Mouse (Mus musculus): ENCODE results near the gene Homer1. TPM values are rescaled to one million over a fixed set of nuclear protein-coding genes. Genes with fewer than 3 reads are reported as not detected.

The Homer1 gene
- total RNA-seq (2021), result 100 to 1,000 TPM in 1 of 2 experiments, 10 to 100 TPM in 1; 97.0 to 104 TPM
- long read RNA-seq, experiment 1, full-length matches to known transcripts, result 98 of 117 reads
- long read RNA-seq, experiment 1, partial matches to known transcripts, result 6 of 117 reads
- long read RNA-seq, experiment 1, other reads (novel, unspliced or antisense), result 13 of 117 reads
- long read RNA-seq, experiment 2, full-length matches to known transcripts, result 78 of 101 reads
- long read RNA-seq, experiment 2, partial matches to known transcripts, result 7 of 101 reads
- long read RNA-seq, experiment 2, other reads (novel, unspliced or antisense), result 16 of 101 reads

GRCm38 (mm10) chr13:93299316-93299715 is at the start of gene Homer1:
Gene Homer1 (plus strand): TSS chr13:93299635.
- TF ChIP-seq CTCF (IDR thresholded peaks at IDR 0.05), result no peak
- intact Hi-C loops (cut with DNase I), result no loop called here
- no peak for DNase-seq
- H3K27ac ChIP-seq, result no peak within 1 kb of the TSS
- no peak within 1 kb of the TSS for H3K4me3 ChIP-seq

GRCm38 (mm10) chr13:93251732-93252131 is 47.7 kb upstream of the Homer1 start:
- no peak for TF ChIP-seq CTCF (IDR thresholded peaks at IDR 0.05)
- Histone ChIP-seq H3K4me3 (no peak overlapping the region), H3K27ac (peak overlapping the region; percentile 87)
- no peak for DNase-seq
- intact Hi-C loops (cut with DNase I), result loop anchor here (5.0 kb wide), 1 partner anchor 51 kb away; no protein-coding TSS in a partner anchor

- H3K27ac ChIP-seq, result peak overlapping the region; percentile 87
- no peak for TF ChIP-seq CTCF (IDR thresholded peaks at IDR 0.05)
- no peak overlapping the region for H3K4me3 ChIP-seq
- intact Hi-C loops (cut with DNase I), result loop anchor here (5.0 kb wide), 1 partner anchor 50 kb away; no protein-coding TSS in a partner anchor
- no peak for DNase-seq
Measured at GRCm38 (mm10) chr13:93252175-93252574, 47.3 kb upstream of the Homer1 start.

GRCm38 (mm10) chr13:93252941-93253340 is 46.5 kb upstream of the Homer1 start:
- intact Hi-C loops (cut with DNase I), result loop anchor here (5.0 kb wide), 1 partner anchor 49 kb away; no protein-coding TSS in a partner anchor
- Histone ChIP-seq H3K4me3 (no peak overlapping the region), H3K27ac (peak overlapping the region; percentile 87)
- peak; percentile 82 for DNase-seq
- TF ChIP-seq CTCF (IDR thresholded peaks at IDR 0.05), result no peak

GRCm38 (mm10) chr13:93267151-93267550 is 32.3 kb upstream of the Homer1 start:
- DNase-seq, result no peak
- intact Hi-C loops (cut with DNase I), result no loop called here
- H3K27ac ChIP-seq, result no peak overlapping the region
- no peak for TF ChIP-seq CTCF (IDR thresholded peaks at IDR 0.05)
- no peak overlapping the region for H3K4me3 ChIP-seq

GRCm38 (mm10) chr13:93300581-93300980 is 1.1 kb downstream of the Homer1 start:
- H3K27ac ChIP-seq, result no peak overlapping the region
- no peak overlapping the region for H3K4me3 ChIP-seq
- no peak for DNase-seq
- no peak for TF ChIP-seq CTCF (IDR thresholded peaks at IDR 0.05)
- intact Hi-C loops (cut with DNase I), result loop anchor here (5.0 to 10.0 kb wide), 3 partner anchors 48 to 316 kb away; no protein-coding TSS in a partner anchor

- H3K27ac ChIP-seq, result no peak overlapping the region
- TF ChIP-seq CTCF (IDR thresholded peaks at IDR 0.05), result no peak
- H3K4me3 ChIP-seq, result no peak overlapping the region
- intact Hi-C loops (cut with DNase I), result loop anchor here (5.0 to 10.0 kb wide), 3 partner anchors 49 to 316 kb away; no protein-coding TSS in a partner anchor
- DNase-seq, result no peak
Measured at GRCm38 (mm10) chr13:93301060-93301459, 1.6 kb downstream of the Homer1 start.

GRCm38 (mm10) chr13:93302846-93303562 is 3.6 kb downstream of the Homer1 start:
- H3K27ac ChIP-seq, result peak overlapping the region; percentile 94
- DNase-seq, result no peak
- intact Hi-C loops (cut with DNase I), result loop anchor here (5.0 to 10.0 kb wide), 3 partner anchors 51 to 318 kb away; no protein-coding TSS in a partner anchor
- H3K4me3 ChIP-seq, result peak overlapping the region; percentile 84
- peak; percentile 16; the same call in 1 of the 2 replicates for TF ChIP-seq CTCF (IDR thresholded peaks at IDR 0.05)

GRCm38 (mm10) chr13:93303563-93304250 is 4.3 kb downstream of the Homer1 start:
- peak overlapping the region; percentile 94 for H3K27ac ChIP-seq
- peak; percentile 97 for DNase-seq
- peak; percentile 72 for TF ChIP-seq CTCF (IDR thresholded peaks at IDR 0.05)
- H3K4me3 ChIP-seq, result peak overlapping the region; percentile 84
- intact Hi-C loops (cut with DNase I), result loop anchor here (2.0 to 10.0 kb wide), 4 partner anchors 51 to 319 kb away; no protein-coding TSS in a partner anchor

GRCm38 (mm10) chr13:93304251-93305001 is 5.0 kb downstream of the Homer1 start:
- Histone ChIP-seq H3K4me3 (peak overlapping the region; percentile 84), H3K27ac (peak overlapping the region; percentile 94)
- TF ChIP-seq CTCF (IDR thresholded peaks at IDR 0.05), result no peak
- intact Hi-C loops (cut with DNase I), result loop anchor here (2.0 to 10.0 kb wide), 5 partner anchors 52 to 320 kb away; partner anchors contain the start of gene Cmya5
- peak; percentile 81 for DNase-seq

GRCm38 (mm10) chr13:93305149-93305548 is 5.7 kb downstream of the Homer1 start:
- TF ChIP-seq CTCF (IDR thresholded peaks at IDR 0.05), result no peak
- Histone ChIP-seq H3K27ac (peak overlapping the region; percentile 94), H3K4me3 (peak overlapping the region; percentile 84)
- intact Hi-C loops (cut with DNase I), result loop anchor here (2.0 to 10.0 kb wide), 3 partner anchors 94 to 320 kb away; partner anchors contain the start of gene Cmya5
- DNase-seq, result no peak

All from gastrocnemius, adult 2 months (tissue).